Mouse (Mus musculus): ENCODE results near the gene Cldn13.
A peak's percentile ranks its signal among the peaks of the same experiment; 100 is the strongest.
"Not testable (repeated sequence)": the region's sequence is repeated elsewhere in the genome, so short reads cannot be mapped to it uniquely, and the experiment has no call there.

The Cldn13 gene

GRCm38 (mm10) chr5:134915311-134915710 lies at the start of gene Cldn13:
Gene Cldn13 (minus strand): TSS chr5:134915526.
- no peak for DNase-seq

- not testable (repeated sequence) for DNase-seq
Observed at GRCm38 (mm10) chr5:134964655-134965054, 49.3 kb upstream of the Cldn13 start.

GRCm38 (mm10) chr5:134963546-134963945 lies 48.2 kb upstream of the Cldn13 start:
- no peak for DNase-seq

- DNase-seq, result no peak
Observed at GRCm38 (mm10) chr5:134961519-134961918, 46.2 kb upstream of the Cldn13 start.

- no peak for DNase-seq
Observed at GRCm38 (mm10) chr5:134960430-134960829, 45.1 kb upstream of the Cldn13 start.

- DNase-seq, result no peak
Observed at GRCm38 (mm10) chr5:134959114-134959513, 43.8 kb upstream of the Cldn13 start.

GRCm38 (mm10) chr5:134955491-134955890 lies 40.2 kb upstream of the Cldn13 start:
- DNase-seq, result no peak

- no peak for DNase-seq
Observed at GRCm38 (mm10) chr5:134951053-134951884, 35.9 kb upstream of the Cldn13 start.

- DNase-seq, result no peak
Observed at GRCm38 (mm10) chr5:134948085-134948439, 32.7 kb upstream of the Cldn13 start.

- DNase-seq, result no peak
Observed at GRCm38 (mm10) chr5:134947420-134948084, 32.2 kb upstream of the Cldn13 start.

- no peak for DNase-seq
Observed at GRCm38 (mm10) chr5:134946857-134947255, 31.5 kb upstream of the Cldn13 start, which contains the start of gene Cldn4. Gene Cldn4 (minus strand): TSS chr5:134946934.

- no peak for DNase-seq
Observed at GRCm38 (mm10) chr5:134946063-134946856, 30.9 kb upstream of the Cldn13 start.

- no peak for DNase-seq
Observed at GRCm38 (mm10) chr5:134945266-134945959, 30.1 kb upstream of the Cldn13 start.

- DNase-seq, result no peak
Observed at GRCm38 (mm10) chr5:134944179-134944578, 28.9 kb upstream of the Cldn13 start.

GRCm38 (mm10) chr5:134942740-134943139 lies 27.4 kb upstream of the Cldn13 start:
- peak in 1 of 2 experiments; percentile 16 for DNase-seq

- no peak for DNase-seq
Observed at GRCm38 (mm10) chr5:134941472-134942209, 26.3 kb upstream of the Cldn13 start.

GRCm38 (mm10) chr5:134939554-134939953 lies 24.2 kb upstream of the Cldn13 start:
- DNase-seq, result not testable (repeated sequence)

GRCm38 (mm10) chr5:134939069-134939468 lies 23.7 kb upstream of the Cldn13 start:
- no peak for DNase-seq

- no peak for DNase-seq
Observed at GRCm38 (mm10) chr5:134936626-134937185, 21.4 kb upstream of the Cldn13 start.

- no peak for DNase-seq
Observed at GRCm38 (mm10) chr5:134936051-134936450, 20.7 kb upstream of the Cldn13 start.

- DNase-seq, result no peak
Observed at GRCm38 (mm10) chr5:134934666-134935065, 19.3 kb upstream of the Cldn13 start.
